Mouse (Mus musculus) embryonic facial prominence, embryonic 13.5 days (tissue): ENCODE results near the gene Rufy1. TPM values are rescaled to one million over a fixed set of nuclear protein-coding genes. Genes with fewer than 3 reads are reported as not detected.
A peak's percentile ranks its signal among the peaks of the same experiment; 100 is the strongest.

Experiments
- ATAC-seq: fragments of 200-750 bp; cut with Nextera tagmentation; 2 replicates; pipeline ENCODE4 v1.8.0; 2017; ENCODE audit warnings: low read depth; ENCODE audit not compliant: insufficient number of reproducible peaks, insufficient read depth, low FRiP score, low TSS enrichment
- H3K27ac ChIP-seq: fragments of 300-500 bp; sonication (generic); 2 replicates; pipeline ENCODE4 v1.5.1; 2015; ENCODE audit warnings: moderate library complexity, mild to moderate bottlenecking, inconsistent platforms
- H3K27me3 ChIP-seq: fragments of 300-500 bp; sonication (generic); 2 replicates; pipeline ENCODE4 v1.6.1; 2015; ENCODE audit warnings: mild to moderate bottlenecking, inconsistent platforms
- H3K36me3 ChIP-seq: fragments of 300-500 bp; sonication (generic); 2 replicates; pipeline ENCODE4 v1.6.1; 2015; ENCODE audit warnings: mild to moderate bottlenecking, inconsistent platforms
- H3K4me1 ChIP-seq: fragments of 300-500 bp; sonication (generic); 2 replicates; pipeline ENCODE4 v1.6.1; 2015; ENCODE audit warnings: inconsistent platforms
- H3K4me2 ChIP-seq: fragments of 300-500 bp; sonication (generic); 2 replicates; pipeline ENCODE4 v1.6.1; 2015; ENCODE audit warnings: moderate library complexity, mild to moderate bottlenecking, inconsistent platforms
- H3K4me3 ChIP-seq: fragments of 300-500 bp; sonication (generic); 2 replicates; pipeline ENCODE4 v1.5.1; 2015; ENCODE audit warnings: mild to moderate bottlenecking, inconsistent platforms
- H3K9ac ChIP-seq: fragments of 300-500 bp; sonication (generic); 2 replicates; pipeline ENCODE4 v1.6.1; 2015; ENCODE audit warnings: mild to moderate bottlenecking, inconsistent platforms
- H3K9me3 ChIP-seq: fragments of 300-500 bp; sonication (generic); 2 replicates; pipeline ENCODE4 v1.6.1; 2016; ENCODE audit warnings: inconsistent platforms
- WGBS: fragments of 180-500 bp; shearing (Covaris S2); methylation state at CpG from one replicate; pipeline ENCODE4 v1.1.7; 2015; ENCODE audit warnings: mixed read lengths; 5-methylcytosine and 5-hydroxymethylcytosine counted together
- polyA plus RNA-seq: library from polyadenylated mRNA; unstranded; fragments of >200 nt; fragmentation: Nextera tagmentation; extraction: Ambion mirVana; gene quantifications from 2 replicates; pipeline ENCODE4 v1.2.1, GENCODE M21; 2015

The Rufy1 gene
- 25.3 and 28.2 TPM in 2 replicates for polyA plus RNA-seq

- Histone ChIP-seq H3K4me3 (peak within 1 kb of the TSS; percentile 79), H3K27me3 (no peaks in the 10 kb centered on the region), H3K4me2 (peak within 1 kb of the TSS; percentile 71), H3K36me3 (no peaks in the 10 kb centered on the region), H3K27ac (peak within 1 kb of the TSS; percentile 90), H3K9me3 (no peaks in the 10 kb centered on the region), H3K4me1 (peaks cover 15% of the 10 kb centered on the region), H3K9ac (peak within 1 kb of the TSS; percentile 88)
- under 1% methylated on average over 90 of the region's 90 CpGs for WGBS
- peak; percentile 70 for ATAC-seq
These were observed at the start of gene Rufy1 for GRCm38 (mm10) chr11:50430277-50431133. Gene Rufy1, minus strand, starts transcription at chr11:50431125.

GRCm38 (mm10) chr11:50478072-50478471, 47.1 kb upstream of the Rufy1 start:
- H3K4me1 ChIP-seq = peaks cover 13% of the 10 kb centered on the region
- no peak overlapping the region for H3K9ac ChIP-seq
- ATAC-seq = no peak
- H3K27me3 ChIP-seq = no peaks in the 10 kb centered on the region
- no peak overlapping the region for H3K4me3 ChIP-seq
- 81% methylated on average over 2 of the region's 2 CpGs for WGBS
- no peaks in the 10 kb centered on the region for H3K36me3 ChIP-seq
- H3K9me3 ChIP-seq = no peaks in the 10 kb centered on the region
- H3K27ac ChIP-seq = no peak overlapping the region
- no peak overlapping the region for H3K4me2 ChIP-seq

GRCm38 (mm10) chr11:50477486-50478070, 46.7 kb upstream of the Rufy1 start:
- Histone ChIP-seq H3K4me2 (no peak overlapping the region), H3K27ac (no peak overlapping the region), H3K4me3 (no peak overlapping the region), H3K27me3 (no peaks in the 10 kb centered on the region), H3K9me3 (no peaks in the 10 kb centered on the region), H3K36me3 (no peaks in the 10 kb centered on the region), H3K9ac (no peak overlapping the region), H3K4me1 (peaks cover 13% of the 10 kb centered on the region)
- WGBS = 66% methylated on average over 11 of the region's 11 CpGs
- no peak for ATAC-seq

GRCm38 (mm10) chr11:50476971-50477370, 46.0 kb upstream of the Rufy1 start:
- Histone ChIP-seq H3K4me3 (no peak overlapping the region), H3K4me2 (no peak overlapping the region), H3K4me1 (peaks cover 13% of the 10 kb centered on the region), H3K9ac (no peak overlapping the region), H3K27ac (no peak overlapping the region), H3K36me3 (no peaks in the 10 kb centered on the region), H3K27me3 (no peaks in the 10 kb centered on the region), H3K9me3 (no peaks in the 10 kb centered on the region)
- peak; percentile 59; the same call in 1 of the 2 replicates for ATAC-seq
- WGBS = 21% methylated on average over 6 of the region's 6 CpGs

- peaks cover 10% of the 10 kb centered on the region for H3K4me1 ChIP-seq
- peaks cover 10% of the 10 kb centered on the region for H3K9me3 ChIP-seq
- H3K27me3 ChIP-seq = no peaks in the 10 kb centered on the region
- WGBS = 62% methylated on average over 1 of the region's 1 CpGs
- no peak overlapping the region for H3K9ac ChIP-seq
- H3K4me3 ChIP-seq = no peak overlapping the region
- H3K36me3 ChIP-seq = no peaks in the 10 kb centered on the region
- ATAC-seq = no peak
- H3K27ac ChIP-seq = no peak overlapping the region
- H3K4me2 ChIP-seq = no peak overlapping the region
These were observed 43.0 kb upstream of the Rufy1 start for GRCm38 (mm10) chr11:50473933-50474332.

- Histone ChIP-seq H3K36me3 (no peaks in the 10 kb centered on the region), H3K4me1 (peaks cover 9% of the 10 kb centered on the region), H3K4me3 (no peak overlapping the region), H3K27me3 (no peaks in the 10 kb centered on the region), H3K27ac (no peak overlapping the region), H3K9ac (no peak overlapping the region), H3K4me2 (no peak overlapping the region), H3K9me3 (peaks cover 10% of the 10 kb centered on the region)
- no peak for ATAC-seq
- 88% methylated on average over 11 of the region's 11 CpGs for WGBS
These were observed 41.4 kb upstream of the Rufy1 start for GRCm38 (mm10) chr11:50472161-50472939.

GRCm38 (mm10) chr11:50461481-50461880, 30.6 kb upstream of the Rufy1 start:
- H3K9ac ChIP-seq = no peak overlapping the region
- no peaks in the 10 kb centered on the region for H3K27me3 ChIP-seq
- 67% methylated on average over 7 of the region's 7 CpGs for WGBS
- no peak overlapping the region for H3K4me2 ChIP-seq
- no peak overlapping the region for H3K27ac ChIP-seq
- no peak overlapping the region for H3K4me3 ChIP-seq
- no peak for ATAC-seq
- H3K9me3 ChIP-seq = no peaks in the 10 kb centered on the region
- no peaks in the 10 kb centered on the region for H3K36me3 ChIP-seq
- peaks cover 24% of the 10 kb centered on the region for H3K4me1 ChIP-seq

GRCm38 (mm10) chr11:50459250-50459649, 28.3 kb upstream of the Rufy1 start:
- WGBS = 44% methylated on average over 2 of the region's 2 CpGs
- H3K27ac ChIP-seq = no peak overlapping the region
- no peaks in the 10 kb centered on the region for H3K36me3 ChIP-seq
- H3K4me1 ChIP-seq = peaks cover 34% of the 10 kb centered on the region
- no peaks in the 10 kb centered on the region for H3K9me3 ChIP-seq
- H3K4me3 ChIP-seq = no peak overlapping the region
- no peak for ATAC-seq
- H3K4me2 ChIP-seq = no peak overlapping the region
- H3K27me3 ChIP-seq = no peaks in the 10 kb centered on the region
- H3K9ac ChIP-seq = no peak overlapping the region

- H3K27ac ChIP-seq = peak overlapping the region; percentile 70
- H3K9me3 ChIP-seq = no peaks in the 10 kb centered on the region
- peak overlapping the region; percentile 22 for H3K9ac ChIP-seq
- peak overlapping the region; percentile 15 for H3K4me3 ChIP-seq
- H3K4me2 ChIP-seq = peak overlapping the region; percentile 48
- H3K4me1 ChIP-seq = peaks cover 36% of the 10 kb centered on the region
- H3K27me3 ChIP-seq = no peaks in the 10 kb centered on the region
- peak; percentile 82 for ATAC-seq
- 4% methylated on average over 26 of the region's 26 CpGs for WGBS
- H3K36me3 ChIP-seq = no peaks in the 10 kb centered on the region
These were observed 26.4 kb upstream of the Rufy1 start for GRCm38 (mm10) chr11:50457111-50457911.

GRCm38 (mm10) chr11:50456455-50456854, 25.5 kb upstream of the Rufy1 start:
- H3K9ac ChIP-seq = no peak overlapping the region
- 58% methylated on average over 7 of the region's 7 CpGs for WGBS
- ATAC-seq = no peak
- no peak overlapping the region for H3K27ac ChIP-seq
- no peaks in the 10 kb centered on the region for H3K36me3 ChIP-seq
- H3K27me3 ChIP-seq = no peaks in the 10 kb centered on the region
- peaks cover 34% of the 10 kb centered on the region for H3K4me1 ChIP-seq
- no peaks in the 10 kb centered on the region for H3K9me3 ChIP-seq
- no peak overlapping the region for H3K4me2 ChIP-seq
- H3K4me3 ChIP-seq = no peak overlapping the region

GRCm38 (mm10) chr11:50454934-50455333, 24.0 kb upstream of the Rufy1 start:
- Histone ChIP-seq H3K4me3 (no peak overlapping the region), H3K27ac (no peak overlapping the region; the same call in 1 of the 2 replicates), H3K36me3 (no peaks in the 10 kb centered on the region), H3K9me3 (no peaks in the 10 kb centered on the region), H3K4me2 (no peak overlapping the region), H3K9ac (no peak overlapping the region), H3K4me1 (peaks cover 32% of the 10 kb centered on the region), H3K27me3 (no peaks in the 10 kb centered on the region)
- WGBS = 60% methylated on average over 6 of the region's 6 CpGs
- no peak for ATAC-seq
